ENCODE assay signal across 10 mouse cellular contexts in the genomic region with DNA sequence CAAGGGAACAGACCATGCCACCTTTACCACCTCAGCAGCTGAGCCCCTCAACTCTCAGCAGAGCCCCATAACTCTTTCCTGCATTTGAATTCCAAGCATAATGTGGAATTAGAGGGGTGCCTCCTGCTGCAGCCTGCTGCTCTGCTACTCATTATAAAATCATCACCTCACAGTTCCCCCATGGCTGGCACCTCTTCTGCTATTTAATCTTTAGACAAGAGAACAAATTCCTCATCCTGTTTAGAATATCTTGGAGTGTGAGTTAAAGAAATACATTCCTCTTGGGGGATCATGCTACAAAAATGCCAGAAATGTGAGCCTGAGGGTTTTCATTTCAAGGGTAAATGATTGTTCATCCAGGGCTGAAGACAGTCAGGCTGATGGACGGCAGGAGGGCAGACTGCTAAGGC.
DNase-seq lines count a peak whose midpoint lies in the region; ATAC-seq and TF ChIP-seq lines count a peak whose summit lies in the region.
"Had no signal": no experiment of that assay in that cellular context is flagged by ENCODE, and none has a peak within 500 bp of the region (broad histone marks: within the 10 kb centered on the region; RNA-seq: fewer than 3 reads in every experiment).

No protein-coding gene starts in this region.

- no peaks in the 10 kb centered on the region for H3K9me3 ChIP-seq in forebrain, embryonic 14.5 days (replicated peaks; ENCODE audit: control insufficient read depth, low read length)

- no peak overlapping the region for H3K4me3 ChIP-seq in kidney, adult 2 months (ENCODE audit: insufficient read depth, low read depth, low read length)
- H3K4me3 ChIP-seq in forebrain, embryonic 14.5 days (ENCODE audit: low read depth, low read length) = no peak overlapping the region

- 16% methylated on average over 1 of the region's 1 CpGs for WGBS in kidney, adult 2 months
- WGBS in forebrain, embryonic 14.5 days = 10% methylated on average over 1 of the region's 1 CpGs

- H3K4me1 ChIP-seq in kidney, adult 2 months (ENCODE audit: control insufficient read depth, insufficient read depth, low read length) = peaks cover 12% of the 10 kb centered on the region
- peaks cover 42% of the 10 kb centered on the region for H3K4me1 ChIP-seq in forebrain, embryonic 14.5 days (ENCODE audit: control insufficient read depth, insufficient read depth, low read length)

- H3K4me2 ChIP-seq in forebrain, embryonic 14.5 days (ENCODE audit: low read length) = no peak overlapping the region

- TF ChIP-seq CTCF in kidney, adult 2 months (conservative IDR thresholded peaks at IDR 0.05; ENCODE audit: insufficient read depth, insufficient read length, low read depth, low read length) = no peak

- no peaks in the 10 kb centered on the region for H3K36me3 ChIP-seq in kidney, adult 2 months (ENCODE audit: control insufficient read depth, insufficient read depth, low read length)
- peaks cover 21% of the 10 kb centered on the region for H3K36me3 ChIP-seq in forebrain, embryonic 14.5 days (ENCODE audit: control insufficient read depth, insufficient read depth, low read length)

- peak; percentile 77 for ATAC-seq in forebrain, embryonic 14.5 days
- ATAC-seq: intestine, postnatal 0 days had no signal

- H3K9ac ChIP-seq in forebrain, embryonic 14.5 days (ENCODE audit: low read length) = no peak overlapping the region

- TF ChIP-seq POLR2A in kidney, adult 2 months (IDR thresholded peaks at IDR 0.05; ENCODE audit: low read depth, low read length) = no peak

- no peaks in the 10 kb centered on the region for H3K27me3 ChIP-seq in kidney, adult 2 months (replicated peaks; ENCODE audit: control insufficient read depth, insufficient read depth, low read length)
- H3K27me3 ChIP-seq in forebrain, embryonic 14.5 days (replicated peaks; ENCODE audit: control insufficient read depth, insufficient read depth, low read length) = no peaks in the 10 kb centered on the region

- no peak overlapping the region for H3K27ac ChIP-seq in kidney, adult 2 months (ENCODE audit: insufficient read depth, low read depth, low read length)
- peak overlapping the region; percentile 88 for H3K27ac ChIP-seq in forebrain, embryonic 14.5 days (ENCODE audit: low read depth, low read length)

- peak; percentile 37 for DNase-seq in kidney, adult 2 months
- DNase-seq in kidney, adult 18-20 months = no peak
- peak; percentile 93 for DNase-seq in Muller cell, postnatal 12 days (ENCODE audit: inconsistent ontology term)
- peak; percentile 5 for DNase-seq in ZHBTc4 (ENCODE audit: low read depth, low spot score)
- peak; percentile 82 for DNase-seq in forebrain, embryonic 14.5 days (ENCODE audit: low spot score)
- no peak for DNase-seq in right cerebral cortex, postnatal 10 days (ENCODE audit: low spot score in 2 of 2)
- DNase-seq in right cerebral cortex, postnatal 4 days = no peak
- DNase-seq in layer of hippocampus, adult 18-20 months (ENCODE audit: low spot score in 2 of 2) = no peak
- DNase-seq: adrenal gland, postnatal 25 days had no signal

Comparison
In these comparisons a context has a peak if more than half of its experiments do, and no peak if none do; other contexts are left out.
1. DNase-seq: peak in kidney, adult 2 months (single experiment), Muller cell, postnatal 12 days (single experiment), ZHBTc4 (single experiment) and forebrain, embryonic 14.5 days (single experiment); none in kidney, adult 18-20 months (single experiment), right cerebral cortex, postnatal 10 days (0 of 2), right cerebral cortex, postnatal 4 days (single experiment) and layer of hippocampus, adult 18-20 months (0 of 2).